Mouse (Mus musculus): Measurements from ENCODE around the gene Zfp697. TPM values are rescaled to one million over a fixed set of nuclear protein-coding genes. Genes with fewer than 3 reads are reported as not detected.
A peak's percentile ranks its signal among the peaks of the same experiment; 100 is the strongest.
"Not testable (repeated sequence)": the region's sequence is repeated elsewhere in the genome, so short reads cannot be mapped to it uniquely, and the experiment has no call there.

Gene Zfp697
- polyA plus RNA-seq, 1 experiment from 2014 or later: 19.0 TPM

GRCm38 (mm10) chr3:98720740-98721139 lies 338.5 kb downstream of the Zfp697 start:
- DNase-seq (ENCODE audit: low spot score): no peak
- Histone ChIP-seq H3K9ac (ENCODE audit: low read depth, low read length) (no peak overlapping the region), H3K27ac (no peak overlapping the region), H3K27me3 (ENCODE audit: insufficient read depth, low read length) (no peaks in the 10 kb centered on the region), H3K4me1 (replicated peaks; ENCODE audit: insufficient read depth, low read length) (no peaks in the 10 kb centered on the region), H3K4me2 (ENCODE audit: low read length) (no peak overlapping the region), H3K36me3 (ENCODE audit: insufficient read depth, low read length) (no peaks in the 10 kb centered on the region), H3K4me3 (replicated peaks; ENCODE audit: low read depth, low read length) (no peak overlapping the region), H3K9me3 (replicated peaks; ENCODE audit: low read length) (no peaks in the 10 kb centered on the region)
- TF ChIP-seq CTCF (IDR thresholded peaks at IDR 0.05; ENCODE audit: low read depth): no peak
- no peak for ATAC-seq (replicated peaks; ENCODE audit: low FRiP score, low read depth)

- no peak for TF ChIP-seq CTCF (IDR thresholded peaks at IDR 0.05; ENCODE audit: low read depth)
- Histone ChIP-seq H3K4me3 (replicated peaks; ENCODE audit: low read depth, low read length) (no peak within 1 kb of the TSS), H3K4me2 (ENCODE audit: low read length) (no peak within 1 kb of the TSS), H3K27ac (no peak within 1 kb of the TSS), H3K27me3 (ENCODE audit: insufficient read depth, low read length) (no peaks in the 10 kb centered on the region), H3K9me3 (replicated peaks; ENCODE audit: low read length) (no peaks in the 10 kb centered on the region), H3K9ac (ENCODE audit: low read depth, low read length) (no peak within 1 kb of the TSS), H3K36me3 (ENCODE audit: insufficient read depth, low read length) (no peaks in the 10 kb centered on the region), H3K4me1 (replicated peaks; ENCODE audit: insufficient read depth, low read length) (no peaks in the 10 kb centered on the region)
- ATAC-seq (replicated peaks; ENCODE audit: low FRiP score, low read depth) (no peak), DNase-seq (ENCODE audit: low spot score) (no peak)
- 68% methylated on average over 1 of the region's 1 CpGs for WGBS
Measured at GRCm38 (mm10) chr3:98724376-98724775, 342.1 kb downstream of the Zfp697 start, which contains the start of gene Hsd3b2. Gene Hsd3b2 (minus strand): TSS chr3:98724543.

- H3K27ac ChIP-seq: no peak overlapping the region
- H3K4me2 ChIP-seq (ENCODE audit: low read length): no peak overlapping the region
- TF ChIP-seq CTCF (IDR thresholded peaks at IDR 0.05; ENCODE audit: low read depth): no peak
- H3K27me3 ChIP-seq (ENCODE audit: insufficient read depth, low read length): no peaks in the 10 kb centered on the region
- no peak overlapping the region for H3K4me3 ChIP-seq (replicated peaks; ENCODE audit: low read depth, low read length)
- WGBS: 87% methylated on average over 2 of the region's 2 CpGs
- ATAC-seq (replicated peaks; ENCODE audit: low FRiP score, low read depth) (no peak), DNase-seq (ENCODE audit: low spot score) (no peak)
- H3K36me3 ChIP-seq (ENCODE audit: insufficient read depth, low read length): no peaks in the 10 kb centered on the region
- H3K4me1 ChIP-seq (replicated peaks; ENCODE audit: insufficient read depth, low read length): no peaks in the 10 kb centered on the region
- no peaks in the 10 kb centered on the region for H3K9me3 ChIP-seq (replicated peaks; ENCODE audit: low read length)
- H3K9ac ChIP-seq (ENCODE audit: low read depth, low read length): no peak overlapping the region
Measured at GRCm38 (mm10) chr3:98726281-98726680, 344.0 kb downstream of the Zfp697 start.

- Histone ChIP-seq H3K36me3 (ENCODE audit: insufficient read depth, low read length) (no peaks in the 10 kb centered on the region), H3K27ac (no peak overlapping the region), H3K9me3 (replicated peaks; ENCODE audit: low read length) (no peaks in the 10 kb centered on the region), H3K4me1 (replicated peaks; ENCODE audit: insufficient read depth, low read length) (no peaks in the 10 kb centered on the region), H3K27me3 (ENCODE audit: insufficient read depth, low read length) (no peaks in the 10 kb centered on the region), H3K4me2 (ENCODE audit: low read length) (no peak overlapping the region), H3K9ac (ENCODE audit: low read depth, low read length) (no peak overlapping the region), H3K4me3 (replicated peaks; ENCODE audit: low read depth, low read length) (no peak overlapping the region)
- 79% methylated on average over 2 of the region's 2 CpGs for WGBS
- TF ChIP-seq CTCF (IDR thresholded peaks at IDR 0.05; ENCODE audit: low read depth): no peak
- ATAC-seq (replicated peaks; ENCODE audit: low FRiP score, low read depth): no peak
- no peak for DNase-seq (ENCODE audit: low spot score)
Measured at GRCm38 (mm10) chr3:98733724-98734123, 351.5 kb downstream of the Zfp697 start.

GRCm38 (mm10) chr3:98734340-98734739 lies 352.1 kb downstream of the Zfp697 start:
- DNase-seq (ENCODE audit: low spot score): no peak
- no peak for ATAC-seq (replicated peaks; ENCODE audit: low FRiP score, low read depth)
- WGBS: 70% methylated on average over 4 of the region's 4 CpGs

GRCm38 (mm10) chr3:98741043-98741442 lies 358.8 kb downstream of the Zfp697 start:
- ATAC-seq (replicated peaks; ENCODE audit: low FRiP score, low read depth); H3K27me3 ChIP-seq (ENCODE audit: insufficient read depth, low read length); H3K36me3 ChIP-seq (ENCODE audit: insufficient read depth, low read length); H3K4me3 ChIP-seq (replicated peaks; ENCODE audit: low read depth, low read length); H3K9me3 ChIP-seq (replicated peaks; ENCODE audit: low read length); H3K4me2 ChIP-seq (ENCODE audit: low read length); H3K9ac ChIP-seq (ENCODE audit: low read depth, low read length); H3K4me1 ChIP-seq (replicated peaks; ENCODE audit: insufficient read depth, low read length); H3K27ac ChIP-seq; DNase-seq (ENCODE audit: low spot score): not testable (repeated sequence)
- 66% methylated on average over 1 of the region's 1 CpGs for WGBS
- peak; percentile 47 for TF ChIP-seq CTCF (IDR thresholded peaks at IDR 0.05; ENCODE audit: low read depth)

More at GRCm38 (mm10) chr3:98734340-98734739, 352.1 kb downstream of the Zfp697 start:
- H3K27ac ChIP-seq: no peak overlapping the region
- no peaks in the 10 kb centered on the region for H3K9me3 ChIP-seq (replicated peaks; ENCODE audit: low read length)
- H3K4me2 ChIP-seq (ENCODE audit: low read length): no peak overlapping the region
- no peak for TF ChIP-seq CTCF (IDR thresholded peaks at IDR 0.05; ENCODE audit: low read depth)
- H3K27me3 ChIP-seq (ENCODE audit: insufficient read depth, low read length): no peaks in the 10 kb centered on the region
- no peaks in the 10 kb centered on the region for H3K36me3 ChIP-seq (ENCODE audit: insufficient read depth, low read length)
- no peak overlapping the region for H3K9ac ChIP-seq (ENCODE audit: low read depth, low read length)
- H3K4me1 ChIP-seq (replicated peaks; ENCODE audit: insufficient read depth, low read length): no peaks in the 10 kb centered on the region
- H3K4me3 ChIP-seq (replicated peaks; ENCODE audit: low read depth, low read length): no peak overlapping the region

GRCm38 (mm10) chr3:98752171-98752570 lies 369.9 kb downstream of the Zfp697 start:
- H3K9ac ChIP-seq (ENCODE audit: low read depth, low read length): no peak overlapping the region
- no peak for TF ChIP-seq CTCF (IDR thresholded peaks at IDR 0.05; ENCODE audit: low read depth)
- ATAC-seq (replicated peaks; ENCODE audit: low FRiP score, low read depth) (no peak), DNase-seq (ENCODE audit: low spot score) (no peak)
- WGBS: 72% methylated on average over 2 of the region's 2 CpGs
- H3K36me3 ChIP-seq (ENCODE audit: insufficient read depth, low read length): no peaks in the 10 kb centered on the region
- H3K27me3 ChIP-seq (ENCODE audit: insufficient read depth, low read length): no peaks in the 10 kb centered on the region
- H3K4me3 ChIP-seq (replicated peaks; ENCODE audit: low read depth, low read length): no peak overlapping the region
- H3K4me2 ChIP-seq (ENCODE audit: low read length): no peak overlapping the region
- no peaks in the 10 kb centered on the region for H3K9me3 ChIP-seq (replicated peaks; ENCODE audit: low read length)
- no peaks in the 10 kb centered on the region for H3K4me1 ChIP-seq (replicated peaks; ENCODE audit: insufficient read depth, low read length)
- H3K27ac ChIP-seq: no peak overlapping the region
